Mouse (Mus musculus): Measurements from ENCODE around the gene Ppfibp1.

- TF ChIP-seq CTCF (IDR thresholded peaks at IDR 0.05; ENCODE audit: low read depth, low read length) = no peak
- no peak for TF ChIP-seq POLR2A (IDR thresholded peaks at IDR 0.05; ENCODE audit: extremely low read depth, insufficient read depth, low read length)
These were observed 72.7 kb downstream of the Ppfibp1 start for GRCm38 (mm10) chr6:146960956-146961355.
